Mouse (Mus musculus): ENCODE measurements around the gene Bcl2.
A peak's percentile ranks its signal among the peaks of the same experiment; 100 is the strongest.
"Not testable (repeated sequence)": the region's sequence is repeated elsewhere in the genome, so short reads cannot be mapped to it uniquely, and the experiment has no call there.

Bcl2 gene

DNA sequence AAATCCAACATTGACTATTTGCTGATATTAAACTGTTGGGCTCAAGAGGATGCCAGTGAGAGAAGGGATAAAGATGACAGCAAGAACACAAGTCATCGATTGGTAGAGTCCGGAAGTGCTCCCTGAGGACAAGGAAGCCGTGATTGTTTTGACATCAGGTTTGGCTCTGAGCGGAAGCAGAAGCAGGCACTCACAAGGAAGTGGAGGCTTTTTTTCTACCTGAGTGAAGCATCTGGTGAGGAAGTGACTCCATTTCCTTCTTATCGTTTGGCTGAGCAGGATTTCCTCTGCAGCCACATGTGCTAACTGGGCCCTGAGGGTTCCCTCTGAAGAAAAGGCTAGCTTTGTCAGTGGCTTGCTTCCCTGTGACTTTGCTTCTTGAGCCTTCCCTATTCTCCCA lies 165.0 kb downstream of the Bcl2 start:
- DNase-seq, result no peak

DNA sequence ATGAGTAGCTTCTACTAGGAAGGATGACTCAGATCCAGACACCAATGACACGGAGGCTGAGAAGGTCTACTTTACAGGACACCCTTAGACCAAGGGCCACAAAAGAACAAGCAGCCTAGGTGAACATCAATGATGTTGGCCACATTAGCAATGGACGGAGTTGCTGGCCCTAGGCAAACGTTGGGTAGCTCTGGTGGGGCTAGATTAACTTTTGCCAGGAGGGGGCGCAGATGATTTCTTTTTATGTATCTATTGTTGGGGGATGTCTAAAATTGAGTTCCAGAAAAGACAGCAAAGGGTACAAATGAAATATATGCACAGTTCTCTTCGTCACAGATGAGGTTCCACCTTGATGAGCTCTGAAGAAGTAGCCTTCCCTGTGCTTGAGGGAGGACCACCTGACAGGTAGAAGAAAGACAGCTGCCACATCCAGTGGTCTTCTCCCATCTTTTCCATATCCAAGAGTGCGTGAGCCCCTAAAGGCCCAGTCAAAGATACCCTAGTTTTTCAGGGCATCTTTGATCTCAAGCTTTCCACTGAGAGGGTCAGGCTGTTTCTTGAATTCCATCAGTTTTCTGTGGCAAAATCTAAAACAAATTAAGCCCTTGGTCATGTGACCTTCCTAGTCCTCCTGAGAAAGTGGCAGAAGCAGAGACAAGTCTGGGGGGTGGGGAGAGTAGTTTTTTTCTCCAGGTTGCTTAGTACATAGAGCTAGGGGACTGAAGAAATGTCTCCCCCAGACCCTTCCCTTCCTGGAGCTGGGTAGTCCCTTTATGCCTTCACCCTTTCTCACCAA lies 169.1 kb downstream of the Bcl2 start:
- peak; percentile 69 to 74 for DNase-seq

DNA sequence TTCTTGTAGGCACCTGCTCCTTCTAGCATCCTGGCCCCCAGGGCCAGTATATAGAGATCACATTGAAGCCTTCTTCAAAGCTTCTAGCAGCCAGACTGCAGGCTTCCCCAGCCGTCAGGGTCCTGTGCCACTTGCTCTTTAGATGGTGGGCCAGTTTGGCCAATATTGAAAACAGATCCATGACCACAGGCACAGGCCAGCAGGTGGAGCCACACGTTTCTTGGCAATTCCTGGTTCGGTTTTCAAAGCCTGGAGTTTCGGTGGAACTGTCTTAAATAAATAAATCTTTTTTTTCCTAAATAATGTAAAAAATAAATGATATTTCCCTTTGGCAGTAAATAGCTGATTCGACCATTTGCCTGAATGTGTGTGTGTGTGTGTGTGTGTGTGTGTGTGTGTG lies 171.3 kb downstream of the Bcl2 start:
- DNase-seq, result peak; percentile 78 to 81

DNA sequence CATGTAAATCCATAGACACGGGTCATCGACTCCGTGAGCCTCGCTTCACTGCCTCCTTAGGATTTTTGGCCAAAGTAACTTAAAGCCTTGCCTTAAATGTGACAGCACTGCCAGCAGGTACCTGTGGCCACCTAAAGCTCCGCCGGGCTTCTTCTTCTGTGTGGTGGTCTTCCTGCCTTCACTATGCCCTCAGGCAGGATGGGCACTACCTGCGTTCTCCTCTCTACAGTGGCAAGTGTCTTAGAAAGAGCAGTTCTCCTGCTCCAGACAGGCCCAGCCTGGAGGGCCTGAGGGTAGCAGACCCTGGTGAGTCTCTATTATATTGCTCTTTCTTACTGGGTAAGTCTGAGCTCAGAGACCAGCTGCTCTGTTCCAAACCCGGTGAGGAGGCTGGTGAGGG lies 172.2 kb downstream of the Bcl2 start:
- no peak for DNase-seq

DNA sequence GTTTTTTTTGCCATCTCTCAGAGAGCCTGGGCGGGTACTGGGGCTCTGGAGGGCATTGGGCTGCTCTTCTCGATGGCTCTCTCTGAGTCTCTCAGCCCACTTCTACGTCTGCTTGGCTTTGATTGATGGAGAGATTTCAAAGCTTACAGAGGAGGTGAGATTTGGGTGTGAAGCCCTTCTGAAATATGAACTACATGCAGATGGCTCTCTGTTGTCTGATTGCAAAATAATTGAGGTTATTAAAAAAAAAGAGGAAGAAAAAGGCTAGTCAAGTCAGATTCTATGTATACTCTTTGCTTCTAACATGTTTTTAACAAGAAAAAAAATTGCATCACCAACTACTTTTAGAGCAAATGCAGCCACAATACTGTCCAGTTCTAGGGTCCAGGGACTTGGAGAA lies 173.9 kb downstream of the Bcl2 start:
- DNase-seq, result no peak

DNA sequence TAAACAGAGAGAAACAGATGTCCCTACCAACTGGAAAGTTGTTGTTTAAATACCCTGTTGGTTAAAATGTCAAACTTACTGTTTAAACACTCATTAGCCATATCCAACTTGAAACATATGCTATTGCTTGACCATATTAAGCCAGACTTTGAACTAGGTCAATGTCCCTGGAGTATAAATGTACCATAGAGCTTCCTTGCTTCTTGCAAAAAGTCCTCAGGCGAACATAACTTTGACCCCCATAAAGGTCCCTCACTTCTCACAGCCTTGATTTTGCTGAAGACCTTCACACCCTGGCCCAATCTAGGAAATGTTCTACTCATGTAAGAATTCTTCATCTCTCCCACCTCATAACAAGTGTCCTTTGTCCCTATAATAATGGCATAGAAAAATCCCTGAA lies 175.0 kb downstream of the Bcl2 start:
- no peak for DNase-seq

DNA sequence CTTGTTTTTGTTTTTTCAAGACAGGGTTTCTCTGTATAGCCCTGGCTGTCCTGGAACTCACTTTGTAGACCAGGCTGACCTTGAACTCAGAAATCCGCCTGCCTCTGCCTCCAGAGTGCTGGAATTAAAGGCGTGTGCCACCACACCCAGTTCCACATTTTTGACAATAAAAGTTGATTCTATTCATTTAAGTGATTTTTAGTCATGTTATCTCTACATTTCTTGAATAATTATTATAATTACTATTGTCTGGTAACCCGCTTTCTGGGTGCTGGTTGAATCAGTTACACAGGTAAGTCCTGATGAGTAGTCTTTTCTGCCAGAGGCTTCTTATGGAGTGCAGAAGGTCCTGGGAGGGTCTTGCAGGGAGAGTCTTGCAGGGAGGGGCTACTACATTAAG lies 179.2 kb downstream of the Bcl2 start:
- DNase-seq, result not testable (repeated sequence)

DNA sequence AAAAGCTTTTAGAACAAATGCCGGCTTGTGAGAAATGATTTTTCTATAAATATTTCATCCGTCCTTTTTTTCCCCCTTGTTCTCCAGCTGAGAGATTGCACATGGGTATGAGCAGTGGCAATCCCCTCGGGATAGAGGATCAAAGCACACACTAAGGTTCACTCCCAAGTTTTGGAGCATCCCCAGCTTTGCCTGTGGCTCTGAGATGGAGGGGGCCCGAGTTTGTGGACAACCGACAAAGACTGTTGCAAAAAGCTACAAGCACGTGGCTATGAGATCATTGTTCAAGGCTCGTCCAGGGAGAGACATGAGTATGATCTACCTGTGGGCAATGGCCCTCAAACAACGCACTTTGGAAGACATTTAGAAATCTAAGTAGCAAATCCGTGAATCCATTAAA lies 184.5 kb downstream of the Bcl2 start:
- no peak for DNase-seq

DNA sequence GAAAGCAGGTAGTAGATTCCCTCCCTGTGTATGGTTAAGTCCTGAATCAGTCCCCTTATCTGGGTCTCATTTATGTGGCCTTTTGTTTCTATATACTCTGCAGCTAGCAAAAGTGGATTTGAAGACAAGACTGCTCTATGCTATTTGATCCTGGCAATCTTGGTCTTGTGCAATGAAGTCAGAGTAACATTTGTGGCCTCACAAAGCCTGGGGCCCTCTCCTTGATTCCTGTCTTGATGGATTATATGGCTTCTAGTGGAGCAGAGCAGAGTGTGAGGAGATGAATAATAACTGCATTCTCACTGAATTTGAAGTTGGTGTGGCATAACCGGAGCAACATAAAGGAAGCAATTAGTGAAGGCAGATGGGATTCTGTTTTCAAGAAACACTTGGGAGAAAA lies 186.5 kb downstream of the Bcl2 start:
- DNase-seq, result no peak

DNA sequence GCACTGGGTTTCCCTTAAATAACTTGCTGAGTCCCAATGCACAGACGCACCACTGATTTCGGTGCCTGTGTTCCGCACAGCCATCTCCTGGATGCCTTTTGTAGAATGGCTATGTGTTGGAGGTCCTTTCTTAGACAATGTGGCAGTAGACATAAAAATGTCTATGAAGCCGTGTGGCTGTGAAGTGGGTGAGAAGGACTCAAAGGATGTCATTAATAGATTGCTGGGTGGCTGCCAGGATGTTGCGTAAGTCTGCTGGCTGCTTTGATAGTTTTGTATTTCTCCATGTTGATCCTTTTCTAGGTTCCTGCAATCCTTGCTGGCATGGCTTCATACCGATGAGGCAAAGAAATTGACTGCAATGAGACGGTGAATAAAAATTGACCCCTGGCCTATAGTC lies 187.3 kb downstream of the Bcl2 start:
- DNase-seq, result peak; percentile 29 to 47

DNA sequence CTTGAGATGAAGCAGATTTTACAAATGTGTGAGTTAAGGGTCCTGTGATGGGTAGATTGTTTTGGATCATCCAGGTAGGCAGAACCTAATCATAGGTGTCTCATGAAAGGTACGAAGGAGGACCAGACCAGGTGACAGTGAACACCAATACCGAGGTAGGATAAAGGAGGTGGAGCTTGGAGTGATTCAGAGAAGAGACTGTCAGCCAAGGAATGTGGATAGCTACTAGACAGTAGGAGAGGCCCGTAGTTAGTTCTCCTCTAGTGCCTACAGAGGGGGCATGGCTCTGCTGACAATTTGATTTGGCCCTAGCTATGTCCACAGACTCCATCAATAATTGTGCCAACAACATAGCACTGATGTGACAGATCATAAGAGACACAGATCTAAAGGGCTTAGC lies 188.0 kb downstream of the Bcl2 start:
- no peak for DNase-seq

DNA sequence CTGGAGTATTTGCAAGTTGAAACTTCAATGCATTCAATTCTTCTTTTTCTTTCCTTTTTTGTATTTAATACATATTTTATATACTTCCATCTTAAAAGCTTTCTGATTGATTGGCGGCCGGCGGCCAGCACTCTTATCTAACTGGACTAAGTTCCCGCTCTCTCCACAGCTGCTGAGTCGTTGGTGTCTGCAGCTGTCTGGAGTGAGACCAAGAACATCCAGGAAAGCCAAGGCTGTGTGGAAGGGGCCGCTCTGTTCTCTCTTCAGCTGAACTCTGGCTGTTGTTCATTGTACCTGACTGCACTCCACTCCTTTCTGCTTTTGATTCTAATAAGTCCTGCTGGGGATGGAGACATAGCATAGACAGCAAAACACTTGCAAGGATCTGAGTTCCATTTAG lies 190.3 kb downstream of the Bcl2 start:
- DNase-seq, result no peak

DNA sequence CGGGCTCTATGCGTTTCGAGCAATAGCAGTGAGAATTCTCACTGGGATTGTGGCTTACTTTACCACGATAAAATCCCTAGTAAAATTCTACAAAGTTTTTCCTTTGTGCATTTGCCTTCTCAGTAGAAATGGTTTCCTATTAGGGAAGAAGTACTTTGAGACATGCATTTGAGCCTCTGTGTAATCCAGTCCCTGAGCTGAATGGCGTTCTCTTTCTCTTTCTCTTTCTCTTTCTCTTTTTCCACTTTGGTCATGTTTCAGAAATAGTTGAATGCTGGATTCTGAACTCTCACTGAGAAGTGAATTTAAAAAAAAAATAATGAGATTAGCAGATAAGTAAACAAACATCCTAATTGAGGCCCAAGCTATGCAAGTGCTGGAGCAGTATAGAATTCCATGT lies 191.1 kb downstream of the Bcl2 start:
- DNase-seq, result no peak

DNA sequence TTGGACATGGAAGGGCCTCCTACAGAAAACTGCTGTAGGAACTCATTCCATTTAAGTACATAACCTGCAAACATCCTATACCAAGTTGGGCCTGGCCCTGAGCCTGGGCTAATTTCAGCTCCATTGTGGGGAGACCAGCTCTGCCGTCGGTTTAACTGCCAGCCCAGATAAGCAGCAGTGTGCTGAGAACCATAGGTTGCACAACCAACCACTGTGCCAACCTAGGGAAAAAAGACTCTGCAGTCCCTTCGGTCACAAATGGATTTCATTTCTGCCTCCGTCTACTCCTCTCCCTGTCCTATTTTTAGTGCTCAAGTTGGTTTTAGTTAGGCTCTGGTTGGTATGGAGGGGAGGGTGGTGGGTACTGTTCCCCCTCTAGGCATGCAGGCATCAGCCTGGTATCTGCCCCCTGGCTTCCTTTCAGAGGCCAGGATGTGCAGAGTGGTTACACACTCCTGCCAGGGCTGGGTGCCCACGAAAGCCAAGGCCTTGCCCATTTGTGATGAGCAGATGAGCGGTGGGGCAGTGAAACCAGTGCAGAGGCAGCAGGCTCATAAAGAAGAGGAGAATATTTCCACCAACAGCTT lies 196.4 kb downstream of the Bcl2 start:
- DNase-seq, result peak in 1 of 2 experiments; percentile 26

DNA sequence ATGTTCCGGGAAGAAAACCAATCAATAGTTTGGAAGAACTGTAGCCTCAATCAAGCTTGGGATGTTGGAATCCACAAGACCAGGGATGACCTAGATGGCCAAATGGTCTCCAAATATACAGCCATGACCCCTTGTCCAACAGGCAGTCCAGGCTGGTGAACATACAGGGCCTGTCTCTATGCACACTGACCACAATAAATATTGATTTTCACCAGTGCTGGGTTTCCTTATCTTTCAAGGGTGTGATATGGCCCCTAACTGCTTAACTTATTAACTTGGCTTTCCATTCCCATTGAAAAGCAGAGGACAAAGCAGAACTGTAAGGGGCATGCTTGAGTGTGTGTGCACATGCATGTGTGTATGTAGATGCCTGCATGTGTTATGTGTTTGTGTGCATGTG lies 197.0 kb downstream of the Bcl2 start:
- DNase-seq, result no peak

DNA sequence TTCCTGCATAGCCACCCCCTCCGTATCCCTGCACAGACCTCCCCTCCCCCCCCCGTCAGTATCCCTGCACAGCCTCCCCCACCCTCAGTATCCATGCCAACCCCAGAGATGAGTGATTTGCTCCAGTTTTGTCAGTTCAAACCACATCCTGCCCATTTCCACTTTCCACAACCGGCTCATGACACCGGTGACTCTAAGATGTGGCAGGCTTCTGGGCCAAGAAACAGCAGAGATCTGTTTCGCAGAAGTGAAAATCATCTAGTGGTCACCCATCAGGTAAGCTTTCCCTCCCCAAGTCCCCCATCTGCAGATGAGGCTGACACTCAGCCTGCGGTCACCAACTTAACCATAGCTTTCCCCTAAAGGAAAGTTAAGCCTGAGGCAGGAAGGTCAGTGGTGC lies 198.5 kb downstream of the Bcl2 start:
- no peak for DNase-seq

DNA sequence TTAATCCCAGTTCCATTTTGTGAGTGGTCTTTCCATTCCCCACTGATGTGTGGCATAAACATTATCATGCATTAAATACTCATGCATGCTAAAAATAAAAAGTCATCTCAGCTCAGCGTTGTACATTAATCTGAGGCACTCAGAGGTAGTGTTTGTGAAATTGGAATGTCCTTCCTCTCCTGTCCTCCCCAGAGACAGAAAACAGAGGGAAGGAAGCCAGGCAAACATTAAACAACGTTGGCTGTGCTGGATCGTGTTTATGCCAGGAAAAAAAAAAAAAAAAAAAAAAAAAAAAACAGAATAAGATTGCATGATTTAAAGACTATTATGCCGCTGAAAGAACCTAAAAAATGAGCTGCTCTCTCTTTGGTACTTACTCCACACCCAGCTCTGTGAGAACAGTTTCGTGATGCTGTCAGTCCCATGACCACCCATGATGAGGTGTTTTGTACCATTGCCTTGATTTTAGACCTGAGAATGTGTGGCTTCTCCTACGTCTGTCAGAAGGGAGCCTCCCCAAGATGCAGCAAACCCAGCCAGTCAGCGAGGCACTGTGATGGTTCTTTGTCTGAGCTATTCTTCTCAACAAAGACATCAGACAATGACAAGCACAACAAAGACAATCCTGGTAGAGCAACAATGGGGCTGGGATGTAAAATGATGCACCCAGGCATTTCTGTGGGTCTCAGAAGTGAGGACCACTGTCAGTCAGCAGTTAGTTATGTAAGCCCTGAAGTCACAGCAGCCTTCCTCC lies 200.0 kb downstream of the Bcl2 start:
- DNase-seq, result no peak

DNA sequence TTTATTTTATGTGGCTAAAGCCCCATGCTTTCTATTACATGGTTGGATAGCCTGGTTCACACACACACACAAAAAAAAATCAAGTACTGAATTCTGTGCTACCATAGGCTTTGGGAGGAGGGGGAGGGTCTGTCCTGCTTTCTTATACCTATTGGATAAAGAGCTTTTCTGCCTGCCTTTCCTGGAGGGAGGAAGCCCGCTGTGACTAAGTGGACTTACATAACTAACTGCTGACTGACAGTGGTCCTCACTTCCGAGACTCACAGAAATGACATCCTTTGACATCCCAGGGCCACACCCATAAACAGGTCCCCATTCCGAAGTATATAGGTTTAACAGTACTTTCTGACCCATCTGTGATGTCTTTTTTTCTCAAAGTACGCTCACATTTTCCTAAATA lies 200.6 kb downstream of the Bcl2 start:
- DNase-seq, result no peak

DNA sequence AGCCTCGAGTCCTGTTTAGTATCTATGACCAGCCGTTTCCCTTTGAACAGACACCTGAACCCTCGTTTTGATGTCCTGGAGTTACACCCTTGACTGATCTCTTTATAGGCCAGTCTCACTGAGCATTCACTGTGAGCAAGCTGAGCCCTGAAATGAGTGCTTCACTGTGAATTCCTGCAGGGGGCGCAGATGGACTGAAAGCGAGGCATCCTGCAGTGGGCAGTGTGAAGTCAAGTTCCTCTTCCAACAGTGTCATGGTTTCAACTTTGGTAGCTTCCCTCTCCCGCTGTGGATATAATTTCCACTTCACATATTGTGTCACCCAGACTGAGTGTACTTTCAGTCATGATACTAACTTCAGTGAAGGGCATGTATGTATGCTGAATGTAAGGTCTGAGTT lies 202.5 kb downstream of the Bcl2 start:
- DNase-seq, result peak; percentile 78 to 79

DNA sequence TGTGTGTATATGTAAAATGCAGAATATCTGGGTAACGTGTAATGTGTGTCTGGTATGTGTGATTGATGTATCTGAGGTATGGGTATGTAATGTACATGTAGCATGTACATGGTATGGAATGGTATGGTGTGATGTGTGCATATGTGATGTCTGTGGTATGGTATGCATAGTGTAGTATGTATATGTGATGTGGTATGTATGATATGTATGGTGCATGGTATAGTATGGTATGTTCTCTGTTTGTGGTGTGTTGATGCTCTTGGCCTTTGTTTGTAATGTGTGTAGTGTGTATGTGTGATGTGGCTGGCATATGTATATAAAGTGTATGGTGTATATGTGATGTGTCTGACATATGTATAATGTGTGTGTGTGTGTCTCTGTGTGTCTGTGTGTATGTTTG lies 206.5 kb downstream of the Bcl2 start:
- DNase-seq, result no peak

DNA sequence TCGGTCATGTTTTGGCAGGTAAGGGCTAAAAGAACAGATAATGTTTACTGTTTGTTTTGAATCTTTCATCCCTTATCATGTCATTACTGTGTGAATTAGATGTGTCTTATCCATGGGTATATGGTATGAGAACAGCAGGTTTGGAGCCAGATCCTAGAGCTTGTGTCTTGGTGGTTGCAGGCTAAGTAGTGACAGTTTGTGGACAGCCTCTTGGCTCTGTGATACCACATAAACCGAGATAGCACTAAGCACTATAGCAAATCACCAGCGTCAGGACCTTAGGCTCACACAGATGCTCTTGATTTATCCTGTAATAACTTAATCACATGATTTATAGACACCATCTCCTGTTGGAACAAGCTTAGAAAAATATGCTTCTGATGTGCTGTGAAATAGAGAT lies 210.2 kb downstream of the Bcl2 start:
- DNase-seq, result no peak

DNA sequence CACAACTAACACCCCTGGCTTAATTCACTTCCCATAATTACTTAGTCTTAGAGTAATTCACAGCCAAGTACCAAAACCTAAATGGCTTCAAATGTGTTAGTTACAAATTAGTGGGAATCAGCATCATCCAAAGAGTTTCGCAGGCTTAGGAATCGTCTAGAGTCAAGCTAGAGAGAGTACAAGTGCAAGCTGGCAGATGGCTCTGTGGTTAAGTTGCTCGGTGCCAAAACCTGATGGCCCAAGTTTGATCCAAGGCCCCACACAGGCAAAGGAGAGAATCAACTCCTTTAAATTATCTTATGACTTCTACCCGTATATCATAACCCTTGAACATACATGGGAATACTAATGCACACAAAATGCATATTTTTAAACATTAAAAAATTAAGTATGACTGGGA lies 210.7 kb downstream of the Bcl2 start:
- peak; percentile 64 to 74 for DNase-seq

DNA sequence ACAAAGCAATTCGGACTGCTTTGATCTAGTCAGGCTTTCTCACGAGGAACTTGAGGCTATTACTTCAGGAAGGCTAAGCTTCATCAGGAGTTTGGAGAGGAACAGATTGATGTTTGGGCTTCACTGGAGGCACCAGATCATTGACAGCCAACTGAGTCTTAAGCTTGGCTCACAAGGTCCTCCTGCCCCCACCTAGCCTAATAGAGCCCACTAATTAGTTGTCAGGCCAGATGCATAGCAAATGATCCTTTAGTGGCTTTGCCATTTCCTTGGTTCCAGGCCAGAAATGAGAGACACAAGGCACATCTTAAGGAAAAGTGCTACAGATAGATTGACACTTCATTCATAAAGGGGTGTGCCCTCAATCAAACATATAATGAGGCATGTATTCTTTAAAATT lies 216.1 kb downstream of the Bcl2 start:
- DNase-seq, result peak; percentile 52 to 57

Data from cerebellum, postnatal 10 days (tissue).